Mouse (Mus musculus): ENCODE data around the gene Ip6k1. TPM values are rescaled to one million over a fixed set of nuclear protein-coding genes. Genes with fewer than 3 reads are reported as not detected.
A peak's percentile ranks its signal among the peaks of the same experiment; 100 is the strongest.

Gene Ip6k1
- polyA plus RNA-seq, 1 experiment from 2014 or later = 107 TPM

DNA sequence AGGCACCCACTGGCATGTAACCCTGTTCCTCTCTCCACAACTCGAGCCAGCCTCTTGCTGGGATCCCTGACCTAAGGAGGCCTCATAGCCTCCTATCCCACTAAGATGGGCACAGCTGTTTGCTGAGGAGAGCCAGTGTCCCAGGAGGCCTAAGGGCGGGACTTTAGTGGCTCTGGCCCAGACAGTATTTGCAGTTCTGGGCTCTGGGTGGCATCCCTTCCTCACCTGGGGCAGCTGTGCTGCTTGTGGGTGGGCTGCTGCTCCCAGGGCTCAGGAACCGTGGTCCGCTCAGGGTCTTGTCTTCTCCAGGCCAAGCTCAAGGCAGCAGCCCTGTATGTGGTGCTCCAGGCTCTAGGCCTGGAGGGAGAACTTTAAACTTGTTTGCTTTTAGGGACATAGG is 44.3 kb downstream of the Ip6k1 start:
- Histone ChIP-seq H3K36me3 (peaks cover 64% of the 10 kb centered on the region), H3K27ac (no peak overlapping the region), H3K27me3 (no peaks in the 10 kb centered on the region), H3K4me2 (replicated peaks) (no peak overlapping the region), H3K9ac (replicated peaks) (no peak overlapping the region), H3K9me3 (no peaks in the 10 kb centered on the region), H3K4me3 (replicated peaks) (no peak overlapping the region), H3K4me1 (replicated peaks) (peaks cover 23% of the 10 kb centered on the region)
- ATAC-seq = no peak
- 90% methylated on average over 4 of the region's 4 CpGs for WGBS

DNA sequence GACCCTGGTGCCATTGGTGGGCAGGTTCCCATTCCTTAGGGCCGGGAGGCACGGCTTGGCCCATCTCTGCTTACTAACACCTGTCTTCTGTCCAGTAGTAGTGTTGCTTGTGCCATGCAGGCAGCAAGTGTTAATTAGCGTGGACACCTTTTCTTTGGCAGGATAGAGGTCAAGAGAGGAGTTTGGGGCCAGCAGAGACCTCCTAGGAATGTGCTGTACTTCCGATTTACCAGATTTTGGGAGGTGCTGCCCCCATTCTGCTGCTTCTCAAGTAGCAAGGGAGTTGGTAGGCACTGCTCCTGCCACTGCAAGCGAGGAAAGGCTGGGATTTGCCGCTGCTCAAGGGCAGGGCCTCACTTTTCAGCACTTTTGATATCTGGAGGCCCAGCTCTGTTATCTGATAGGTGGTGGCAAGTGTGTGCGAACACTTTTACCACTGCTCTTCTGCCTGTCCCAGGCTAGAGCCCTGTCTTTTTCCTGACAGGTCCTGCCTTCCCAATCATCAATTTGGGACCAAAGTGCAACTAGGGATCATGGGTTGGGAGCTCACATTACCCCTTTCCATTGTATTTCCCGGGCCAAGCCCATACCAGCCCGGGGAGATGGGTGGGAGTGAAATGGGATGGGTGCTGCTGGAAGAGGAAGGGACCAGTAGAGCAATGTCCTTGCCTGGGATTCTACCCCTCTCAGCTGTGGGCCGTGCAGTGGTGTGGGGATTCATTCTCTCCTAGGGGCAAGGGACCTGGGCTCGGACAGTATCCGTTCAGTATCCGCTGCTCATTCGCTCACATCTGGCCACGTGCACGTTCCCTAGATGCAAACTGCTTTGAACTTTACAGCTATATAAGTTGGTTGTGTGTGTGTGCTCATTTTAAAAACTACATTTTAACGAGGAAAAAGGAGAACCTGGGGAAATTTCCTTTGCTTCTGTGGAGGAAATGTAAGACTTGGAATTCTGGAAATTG is 45.6 kb downstream of the Ip6k1 start:
- Histone ChIP-seq H3K27me3 (no peaks in the 10 kb centered on the region), H3K4me2 (replicated peaks) (peak overlapping the region; percentile 80), H3K9me3 (no peaks in the 10 kb centered on the region), H3K4me3 (replicated peaks) (peak overlapping the region; percentile 72), H3K9ac (replicated peaks) (peak overlapping the region; percentile 75), H3K4me1 (replicated peaks) (peaks cover 27% of the 10 kb centered on the region), H3K36me3 (peaks cover 58% of the 10 kb centered on the region), H3K27ac (peak overlapping the region; percentile 74)
- ATAC-seq = no peak
- WGBS = 53% methylated on average over 17 of the region's 17 CpGs

DNA sequence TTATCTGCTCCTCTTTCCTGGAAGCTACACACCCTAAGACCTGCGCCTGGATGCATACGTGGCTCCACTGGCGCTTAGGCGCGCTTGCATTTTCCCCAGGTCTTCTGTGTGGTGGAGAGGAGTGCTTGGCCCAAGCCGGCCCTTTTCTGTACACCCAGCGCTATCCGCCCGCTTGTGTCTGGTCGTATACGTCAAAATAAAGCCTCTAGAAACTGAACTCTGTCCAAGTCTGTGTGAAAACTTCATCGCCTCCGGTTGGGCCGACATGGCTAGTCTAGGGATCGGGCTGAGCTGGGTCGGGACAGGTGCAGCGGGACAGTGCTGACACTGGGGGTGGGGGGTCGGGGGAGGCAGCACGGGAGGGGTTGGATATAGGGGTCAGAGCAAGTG is 46.3 kb downstream of the Ip6k1 start:
- WGBS = 1% methylated on average over 19 of the region's 19 CpGs
- peak; percentile 59 for ATAC-seq
- no peaks in the 10 kb centered on the region for H3K9me3 ChIP-seq
- peak overlapping the region; percentile 72 for H3K4me3 ChIP-seq (replicated peaks)
- H3K27ac ChIP-seq = peak overlapping the region; percentile 74
- peak overlapping the region; percentile 75 for H3K9ac ChIP-seq (replicated peaks)
- H3K27me3 ChIP-seq = no peaks in the 10 kb centered on the region
- H3K36me3 ChIP-seq = peaks cover 55% of the 10 kb centered on the region
- peaks cover 34% of the 10 kb centered on the region for H3K4me1 ChIP-seq (replicated peaks)
- peak overlapping the region; percentile 80 for H3K4me2 ChIP-seq (replicated peaks)

DNA sequence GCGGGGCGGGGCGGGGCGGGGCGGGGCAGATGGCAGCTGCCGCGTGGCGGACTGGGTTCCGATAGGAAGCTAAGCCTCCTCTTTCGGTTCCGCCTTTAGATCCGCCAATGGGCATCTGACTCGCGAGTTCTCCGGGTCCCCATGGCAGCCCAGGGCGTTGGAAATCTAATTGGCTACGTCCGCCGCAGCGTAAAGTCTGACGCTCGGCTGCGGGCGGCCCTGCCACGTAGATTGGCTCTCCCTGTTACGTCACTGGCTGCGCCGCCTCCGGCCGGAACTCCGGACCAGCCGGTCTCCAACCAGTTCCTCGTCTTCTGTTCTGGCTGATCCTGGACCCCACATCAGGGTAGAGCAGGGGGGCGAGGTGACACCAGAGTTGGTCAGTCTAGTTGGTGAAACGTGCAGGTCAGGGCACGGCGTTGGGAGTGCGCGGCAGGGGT is 46.7 kb downstream of the Ip6k1 start, which contains the start of gene Gmppb:
TSS of gene Gmppb (plus strand) at position 227 of the 440 bp plus-strand sequence.
- ATAC-seq = peak; percentile 96
- H3K27ac ChIP-seq = peak within 1 kb of the TSS; percentile 74
- under 1% methylated on average over 39 of the region's 39 CpGs for WGBS
- peak within 1 kb of the TSS; percentile 75 for H3K9ac ChIP-seq (replicated peaks)
- no peaks in the 10 kb centered on the region for H3K9me3 ChIP-seq
- peaks cover 35% of the 10 kb centered on the region for H3K4me1 ChIP-seq (replicated peaks)
- H3K4me2 ChIP-seq (replicated peaks) = peak within 1 kb of the TSS; percentile 80
- peak within 1 kb of the TSS; percentile 72 for H3K4me3 ChIP-seq (replicated peaks)
- no peaks in the 10 kb centered on the region for H3K27me3 ChIP-seq
- H3K36me3 ChIP-seq = peaks cover 58% of the 10 kb centered on the region

DNA sequence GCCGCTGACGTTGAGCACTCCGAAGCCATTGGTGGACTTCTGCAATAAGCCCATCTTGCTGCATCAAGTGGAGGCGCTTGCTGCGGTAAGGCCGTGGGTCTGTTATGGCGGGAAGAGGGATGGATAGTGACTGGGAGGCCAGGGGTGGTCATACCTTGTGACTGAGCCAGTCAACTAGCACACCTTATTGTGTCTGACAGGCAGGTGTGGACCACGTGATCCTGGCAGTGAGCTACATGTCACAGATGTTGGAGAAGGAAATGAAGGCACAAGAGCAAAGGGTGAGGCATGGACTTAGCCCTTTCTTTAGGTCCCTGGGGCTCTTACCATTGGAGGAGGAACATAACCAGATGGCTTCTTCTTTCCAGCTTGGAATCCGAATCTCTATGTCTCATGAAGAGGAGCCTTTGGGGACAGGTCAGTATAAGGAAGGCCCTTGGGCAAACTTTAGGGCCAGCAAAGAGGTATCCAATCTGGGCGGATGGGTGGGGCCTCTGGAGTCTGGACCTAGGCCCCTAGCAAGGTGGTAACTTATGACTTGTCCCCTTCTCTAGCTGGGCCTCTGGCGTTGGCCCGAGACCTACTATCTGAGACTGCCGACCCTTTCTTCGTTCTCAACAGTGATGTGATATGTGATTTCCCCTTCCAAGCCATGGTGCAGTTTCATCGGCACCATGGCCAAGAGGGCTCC is 47.4 kb downstream of the Ip6k1 start:
- Histone ChIP-seq H3K9ac (replicated peaks) (peak overlapping the region; percentile 75), H3K4me2 (replicated peaks) (peak overlapping the region; percentile 80), H3K36me3 (peaks cover 62% of the 10 kb centered on the region), H3K9me3 (no peaks in the 10 kb centered on the region), H3K4me1 (replicated peaks) (peaks cover 35% of the 10 kb centered on the region), H3K27me3 (no peaks in the 10 kb centered on the region), H3K27ac (peak overlapping the region; percentile 74), H3K4me3 (replicated peaks) (peak overlapping the region; percentile 72)
- 43% methylated on average over 15 of the region's 15 CpGs for WGBS
- no peak; the same call in 1 of the 2 replicates for ATAC-seq

DNA sequence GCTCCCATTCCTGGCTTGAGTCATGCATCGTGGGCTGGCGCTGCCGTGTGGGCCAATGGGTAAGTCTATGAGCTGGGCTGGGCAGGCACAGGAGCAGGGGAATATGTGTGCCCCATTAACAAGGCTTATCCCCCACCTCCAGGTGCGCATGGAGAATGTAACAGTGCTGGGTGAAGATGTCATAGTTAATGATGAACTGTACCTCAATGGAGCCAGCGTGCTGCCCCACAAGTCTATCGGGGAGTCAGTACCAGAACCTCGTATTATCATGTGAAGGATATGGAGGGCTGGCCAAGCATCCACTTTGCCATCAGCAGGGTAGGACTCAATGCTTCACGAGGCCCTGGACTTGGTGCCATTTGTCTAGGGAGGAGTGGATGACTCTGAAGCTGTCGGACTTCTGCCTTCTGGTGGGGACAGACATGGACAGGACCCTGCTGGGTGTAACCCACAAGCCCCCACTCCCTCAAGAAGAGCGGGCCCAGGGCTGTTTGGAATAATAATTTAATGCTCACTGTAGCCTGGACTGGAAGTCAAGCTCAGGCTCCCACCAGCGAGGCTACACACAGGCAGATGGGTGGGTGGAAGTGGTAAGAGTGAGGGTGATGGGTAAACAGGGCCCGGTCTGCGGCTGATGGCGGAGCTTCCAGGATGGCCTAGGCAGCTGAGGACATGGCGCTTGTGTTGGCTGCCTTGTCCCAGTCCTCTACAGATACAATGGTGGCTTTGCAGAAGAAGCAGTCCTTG is 49.1 kb downstream of the Ip6k1 start:
- no peak overlapping the region for H3K9ac ChIP-seq (replicated peaks)
- no peaks in the 10 kb centered on the region for H3K27me3 ChIP-seq
- 95% methylated on average over 15 of the region's 15 CpGs for WGBS
- peaks cover 63% of the 10 kb centered on the region for H3K36me3 ChIP-seq
- no peak overlapping the region for H3K4me3 ChIP-seq (replicated peaks)
- no peak overlapping the region for H3K4me2 ChIP-seq (replicated peaks)
- no peak for ATAC-seq
- no peaks in the 10 kb centered on the region for H3K9me3 ChIP-seq
- peaks cover 35% of the 10 kb centered on the region for H3K4me1 ChIP-seq (replicated peaks)
- no peak overlapping the region for H3K27ac ChIP-seq

DNA sequence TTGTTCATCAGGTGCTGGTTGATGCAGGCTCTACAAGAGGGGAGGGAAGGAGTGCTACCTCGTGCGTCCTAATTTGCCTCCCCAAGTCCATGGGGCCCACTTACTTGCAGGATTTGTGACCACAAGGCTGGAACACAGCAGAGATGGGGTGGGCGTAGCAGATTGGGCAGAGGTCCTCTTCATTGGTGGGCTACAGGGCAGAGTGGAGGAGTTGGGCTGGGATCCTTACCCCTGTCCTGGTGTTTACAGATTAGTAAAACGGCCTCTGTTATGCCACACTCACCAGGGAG is 49.6 kb downstream of the Ip6k1 start:
- H3K4me2 ChIP-seq (replicated peaks) = no peak overlapping the region
- H3K9me3 ChIP-seq = no peaks in the 10 kb centered on the region
- H3K4me1 ChIP-seq (replicated peaks) = peaks cover 35% of the 10 kb centered on the region
- no peak for ATAC-seq
- no peak overlapping the region for H3K9ac ChIP-seq (replicated peaks)
- H3K4me3 ChIP-seq (replicated peaks) = no peak overlapping the region
- no peaks in the 10 kb centered on the region for H3K27me3 ChIP-seq
- WGBS = 90% methylated on average over 4 of the region's 4 CpGs
- peaks cover 63% of the 10 kb centered on the region for H3K36me3 ChIP-seq
- H3K27ac ChIP-seq = no peak overlapping the region

DNA sequence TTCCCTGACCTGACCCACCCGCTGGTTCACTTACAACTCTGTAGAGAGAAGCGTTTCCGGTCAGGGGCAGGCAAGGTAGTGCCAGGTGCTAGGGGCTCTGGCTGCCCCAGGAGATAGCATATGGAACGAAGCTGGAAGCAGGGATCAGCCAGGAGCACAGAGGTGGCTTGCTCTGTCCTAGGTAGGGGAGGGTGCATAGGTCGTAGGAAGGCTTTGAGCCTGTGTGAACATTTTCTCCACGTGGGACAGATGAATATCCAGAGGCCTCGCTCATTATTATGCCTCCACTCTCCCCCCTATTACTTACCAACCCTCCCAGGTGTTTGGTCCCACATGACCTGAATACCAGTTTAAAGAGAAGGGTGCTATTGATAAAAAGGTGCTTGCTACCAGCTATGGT is 50.1 kb downstream of the Ip6k1 start:
- no peak overlapping the region for H3K4me3 ChIP-seq (replicated peaks)
- no peaks in the 10 kb centered on the region for H3K27me3 ChIP-seq
- H3K9ac ChIP-seq (replicated peaks) = no peak overlapping the region
- H3K4me1 ChIP-seq (replicated peaks) = peaks cover 35% of the 10 kb centered on the region
- WGBS = 77% methylated on average over 7 of the region's 7 CpGs
- H3K27ac ChIP-seq = no peak overlapping the region
- no peak for ATAC-seq
- H3K4me2 ChIP-seq (replicated peaks) = no peak overlapping the region
- peaks cover 63% of the 10 kb centered on the region for H3K36me3 ChIP-seq
- no peaks in the 10 kb centered on the region for H3K9me3 ChIP-seq

DNA sequence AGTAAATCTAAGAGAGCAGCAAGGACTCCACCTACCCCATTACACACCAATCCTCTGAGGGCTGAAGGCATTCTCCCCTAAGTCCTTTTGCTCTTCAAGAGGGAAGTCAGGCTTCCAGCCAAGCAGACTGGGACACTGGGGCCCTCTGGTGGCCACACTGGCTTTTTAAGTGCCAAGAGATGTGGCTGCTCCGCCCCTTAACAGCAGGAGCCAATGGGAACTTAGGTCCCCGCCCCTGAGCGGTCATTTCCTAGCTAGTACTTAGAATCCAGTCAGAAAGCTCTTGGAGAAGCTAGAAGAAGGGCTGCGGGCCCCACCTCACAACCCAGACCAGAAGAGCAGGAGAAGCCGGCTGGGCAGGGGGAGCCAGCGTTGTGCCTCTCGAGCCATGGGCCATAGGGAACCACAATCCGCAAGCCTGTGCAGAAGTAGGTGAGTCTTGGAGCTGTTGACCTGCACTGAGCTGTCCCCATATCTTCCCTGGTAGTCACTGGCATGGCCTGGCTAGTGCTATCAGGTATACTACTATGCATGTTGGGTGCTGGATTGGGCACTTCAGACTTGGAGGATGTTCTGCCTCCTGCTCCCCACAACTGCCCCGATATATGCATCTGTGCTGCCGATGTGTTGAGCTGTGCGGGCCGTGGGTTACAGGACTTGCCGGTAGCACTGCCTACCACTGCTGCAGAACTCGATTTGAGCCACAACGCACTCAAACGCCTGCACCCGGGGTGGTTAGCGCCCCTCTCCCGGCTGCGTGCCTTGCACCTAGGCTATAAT is 50.8 kb downstream of the Ip6k1 start, which contains the start of gene Amigo3:
TSS of gene Amigo3 (plus strand) at position 275 of the 780 bp plus-strand sequence.
- Histone ChIP-seq H3K4me1 (replicated peaks) (peaks cover 29% of the 10 kb centered on the region), H3K9me3 (no peaks in the 10 kb centered on the region), H3K27ac (no peak within 1 kb of the TSS), H3K36me3 (peaks cover 64% of the 10 kb centered on the region), H3K27me3 (no peaks in the 10 kb centered on the region), H3K9ac (replicated peaks) (no peak within 1 kb of the TSS), H3K4me3 (replicated peaks) (0 out of 2 replicates have a peak within 1 kb of the TSS, but pooled peaks have one; percentile 2), H3K4me2 (replicated peaks) (peak within 1 kb of the TSS; percentile 28)
- ATAC-seq = peak; percentile 15
- 61% methylated on average over 20 of the region's 20 CpGs for WGBS

DNA sequence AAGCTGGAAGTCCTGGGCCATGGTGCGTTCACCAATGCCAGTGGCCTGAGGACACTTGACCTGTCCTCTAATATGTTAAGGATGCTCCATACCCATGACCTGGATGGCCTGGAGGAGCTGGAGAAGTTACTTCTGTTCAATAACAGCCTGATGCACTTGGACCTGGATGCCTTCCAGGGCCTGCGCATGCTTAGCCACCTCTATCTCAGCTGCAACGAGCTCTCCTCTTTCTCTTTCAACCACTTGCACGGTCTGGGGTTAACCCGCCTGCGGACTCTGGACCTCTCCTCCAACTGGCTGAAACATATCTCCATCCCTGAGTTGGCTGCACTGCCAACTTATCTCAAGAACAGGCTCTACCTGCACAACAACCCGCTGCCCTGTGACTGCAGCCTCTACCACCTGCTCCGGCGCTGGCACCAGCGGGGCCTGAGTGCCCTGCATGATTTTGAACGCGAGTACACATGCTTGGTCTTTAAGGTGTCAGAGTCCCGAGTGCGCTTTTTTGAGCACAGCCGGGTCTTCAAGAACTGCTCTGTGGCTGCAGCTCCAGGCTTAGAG is 51.4 kb downstream of the Ip6k1 start:
- WGBS = 92% methylated on average over 15 of the region's 15 CpGs
- Histone ChIP-seq H3K4me2 (replicated peaks) (no peak overlapping the region), H3K27ac (no peak overlapping the region), H3K4me3 (replicated peaks) (no peak overlapping the region), H3K9ac (replicated peaks) (no peak overlapping the region), H3K27me3 (no peaks in the 10 kb centered on the region), H3K9me3 (no peaks in the 10 kb centered on the region), H3K36me3 (peaks cover 70% of the 10 kb centered on the region), H3K4me1 (replicated peaks) (peaks cover 23% of the 10 kb centered on the region)
- ATAC-seq = no peak
